Mouse (Mus musculus) lung, postnatal 0 days (tissue): ENCODE data around the gene Hist1h3h. TPM values are rescaled to one million over a fixed set of nuclear protein-coding genes. Genes with fewer than 3 reads are reported as not detected.
A peak's percentile ranks its signal among the peaks of the same experiment; 100 is the strongest.
"Not testable (repeated sequence)": the region's sequence is repeated elsewhere in the genome, so short reads cannot be mapped to it uniquely, and the experiment has no call there.

Experiments
- ATAC-seq: fragments of 200-750 bp; cut with Nextera tagmentation; 2 replicates; pipeline ENCODE4 v1.8.0; 2017; ENCODE audit warnings: moderate library complexity
- DNase-seq: peaks from one replicate; pipeline ENCODE4 v3.0.0-alpha.2; 2016; ENCODE audit warnings: low spot score
- H3K27ac ChIP-seq: fragments of 300-500 bp; sonication (generic); 2 replicates; pipeline ENCODE4 v1.5.1; 2014; ENCODE audit warnings: antibody characterized with exemption, mild to moderate bottlenecking, low read length, mixed read lengths
- H3K27me3 ChIP-seq: fragments of 300-500 bp; sonication (generic); replicated peaks from 2 replicates; pipeline ENCODE4 v1.6.1; 2014; ENCODE audit warnings: low read length, mixed read lengths; ENCODE audit not compliant: insufficient read depth
- H3K36me3 ChIP-seq: fragments of 300-500 bp; sonication (generic); 2 replicates; pipeline ENCODE4 v1.6.1; 2014; ENCODE audit warnings: low read length, mixed read lengths; ENCODE audit not compliant: insufficient read depth
- H3K4me1 ChIP-seq: fragments of 300-500 bp; sonication (generic); 2 replicates; pipeline ENCODE4 v1.6.1; 2014; ENCODE audit warnings: antibody characterized with exemption, low read depth, low read length, mixed read lengths; ENCODE audit not compliant: insufficient read depth
- H3K4me2 ChIP-seq: fragments of 300-500 bp; sonication (generic); replicated peaks from 2 replicates; pipeline ENCODE4 v1.6.1; 2014; ENCODE audit warnings: low read depth, mild to moderate bottlenecking, low read length, moderate library complexity, mixed read lengths
- H3K4me3 ChIP-seq: fragments of 300-500 bp; sonication (generic); 2 replicates; pipeline ENCODE4 v1.5.1; 2014; ENCODE audit warnings: low read depth, low read length
- H3K9ac ChIP-seq: fragments of 300-500 bp; sonication (generic); replicated peaks from 2 replicates; pipeline ENCODE4 v1.6.1; 2014; ENCODE audit warnings: low read depth, mild to moderate bottlenecking
- H3K9me3 ChIP-seq: fragments of 300-500 bp; sonication (generic); 2 replicates; pipeline ENCODE4 v1.6.1; 2016; ENCODE audit warnings: low read length, mixed read lengths
- CTCF ChIP-seq: IDR thresholded peaks from 2 replicates; pipeline ENCODE4 v1.5.1; 2016; ENCODE audit warnings: antibody characterized with exemption, mild to moderate bottlenecking
- EP300 ChIP-seq: IDR thresholded peaks from 2 replicates; pipeline ENCODE4 v1.6.1; 2016; ENCODE audit warnings: antibody characterized with exemption, mild to moderate bottlenecking, control low read depth
- WGBS: fragments of 180-500 bp; shearing (Covaris S2); extraction: QIAGEN DNeasy Blood & Tissue Kit; methylation state at CpG from one replicate; pipeline ENCODE4 v1.1.7; 2014; 5-methylcytosine and 5-hydroxymethylcytosine counted together
- polyA plus RNA-seq: library from polyadenylated mRNA; unstranded; fragments of >200 nt; fragmentation: Nextera tagmentation; extraction: Ambion mirVana; gene quantifications from 2 replicates; pipeline ENCODE4 v1.2.1, GENCODE M21; 2015

Hist1h3h gene
- polyA plus RNA-seq, 1 experiment from 2014 or later, result not detected

GRCm38 (mm10) chr13:21710821-21711525 lies 6.5 kb upstream of the Hist1h3h start:
- Histone ChIP-seq H3K4me1 (peaks cover 8% of the 10 kb centered on the region; the same call in 1 of the 2 replicates), H3K36me3 (no peaks in the 10 kb centered on the region), H3K9me3 (no peaks in the 10 kb centered on the region), H3K4me3 (peak overlapping the region; percentile 72), H3K4me2 (peak overlapping the region; percentile 60), H3K27me3 (no peaks in the 10 kb centered on the region), H3K27ac (no peak overlapping the region), H3K9ac (no peak overlapping the region)
- DNase-seq (peak; percentile 71), ATAC-seq (peak; percentile 76)
- TF ChIP-seq CTCF, result no peak
- no peak for TF ChIP-seq EP300
- 3% methylated on average over 22 of the region's 22 CpGs for WGBS

GRCm38 (mm10) chr13:21711698-21712097 lies 5.8 kb upstream of the Hist1h3h start:
- no peaks in the 10 kb centered on the region for H3K36me3 ChIP-seq
- 31% methylated on average over 4 of the region's 4 CpGs for WGBS
- no peak for ATAC-seq
- H3K4me1 ChIP-seq, result peaks cover 8% of the 10 kb centered on the region; the same call in 1 of the 2 replicates
- H3K27ac ChIP-seq, result no peak overlapping the region
- H3K4me3 ChIP-seq, result no peak overlapping the region
- no peak overlapping the region for H3K9ac ChIP-seq
- TF ChIP-seq CTCF (no peak), EP300 (no peak)
- no peaks in the 10 kb centered on the region for H3K9me3 ChIP-seq
- H3K27me3 ChIP-seq, result no peaks in the 10 kb centered on the region
- no peak for DNase-seq
- H3K4me2 ChIP-seq, result peak overlapping the region; percentile 60

GRCm38 (mm10) chr13:21714725-21715124 lies 2.7 kb upstream of the Hist1h3h start:
- TF ChIP-seq EP300 (no peak; the same call in 1 of the 2 replicates), CTCF (peak; percentile 91)
- ATAC-seq (no peak), DNase-seq (peak; percentile 87)
- H3K27ac ChIP-seq, result no peak overlapping the region
- no peaks in the 10 kb centered on the region for H3K9me3 ChIP-seq
- peak overlapping the region; percentile 67; the same call in 1 of the 2 replicates for H3K4me2 ChIP-seq
- no peaks in the 10 kb centered on the region for H3K27me3 ChIP-seq
- H3K9ac ChIP-seq, result no peak overlapping the region
- no peaks in the 10 kb centered on the region for H3K36me3 ChIP-seq
- no peak overlapping the region for H3K4me3 ChIP-seq
- H3K4me1 ChIP-seq, result peaks cover 17% of the 10 kb centered on the region; the same call in 1 of the 2 replicates
- WGBS, result under 1% methylated on average over 7 of the region's 7 CpGs

- H3K4me2 ChIP-seq, result peak overlapping the region; percentile 67
- H3K9ac ChIP-seq, result no peak overlapping the region
- peak overlapping the region; percentile 35 for H3K4me3 ChIP-seq
- peak; percentile 38 for DNase-seq
- no peaks in the 10 kb centered on the region for H3K9me3 ChIP-seq
- no peaks in the 10 kb centered on the region for H3K36me3 ChIP-seq
- peaks cover 17% of the 10 kb centered on the region; the same call in 1 of the 2 replicates for H3K4me1 ChIP-seq
- TF ChIP-seq EP300, result no peak
- TF ChIP-seq CTCF, result no peak
- ATAC-seq, result no peak
- H3K27me3 ChIP-seq, result no peaks in the 10 kb centered on the region
- WGBS, result under 1% methylated on average over 19 of the region's 22 CpGs
- H3K27ac ChIP-seq, result no peak overlapping the region
Observed at GRCm38 (mm10) chr13:21715131-21715863, 2.2 kb upstream of the Hist1h3h start.

- WGBS, result 2% methylated on average over 24 of the region's 50 CpGs
Observed at GRCm38 (mm10) chr13:21715864-21716539, 1.5 kb upstream of the Hist1h3h start, which contains the start of the genes Hist1h2bl and Hist1h2ai. Gene Hist1h2bl, minus strand, starts transcription at chr13:21716143. Gene Hist1h2ai, plus strand, starts transcription at chr13:21716422.

GRCm38 (mm10) chr13:21716540-21717391 lies 693 bp upstream of the Hist1h3h start:
- Histone ChIP-seq H3K4me2 (peak overlapping the region; percentile 67), H3K9ac (peak overlapping the region; percentile 39), H3K4me3 (peak overlapping the region; percentile 35), H3K27ac (peak overlapping the region; percentile 79), H3K4me1 (peaks cover 17% of the 10 kb centered on the region; the same call in 1 of the 2 replicates)
- peak; percentile 58 for DNase-seq
- 0% methylated on average over 9 of the region's 38 CpGs for WGBS
- H3K27me3 ChIP-seq, H3K36me3 ChIP-seq, H3K9me3 ChIP-seq: not testable (repeated sequence)
- ATAC-seq, result peak; percentile 30

More at GRCm38 (mm10) chr13:21715864-21716539, 1.5 kb upstream of the Hist1h3h start, which contains the start of the genes Hist1h2bl and Hist1h2ai:
- Histone ChIP-seq H3K4me3 (peak within 1 kb of the TSS; percentile 35), H3K27ac (peak within 1 kb of the TSS; percentile 79), H3K4me2 (peak within 1 kb of the TSS; percentile 67), H3K9ac (peak within 1 kb of the TSS; percentile 39), H3K4me1 (peaks cover 17% of the 10 kb centered on the region; the same call in 1 of the 2 replicates)
- H3K27me3 ChIP-seq, H3K9me3 ChIP-seq, H3K36me3 ChIP-seq: not testable (repeated sequence)
- peak; percentile 98 for DNase-seq
- TF ChIP-seq EP300, result peak; percentile 51; the same call in 1 of the 2 replicates
- peak; percentile 94 for ATAC-seq
